Mouse (Mus musculus): Measurements from ENCODE around the gene Tars2.

The Tars2 gene

GRCm38 (mm10) chr3:95734092-95734702 is 25.8 kb downstream of the Tars2 start:
- no peak for DNase-seq

GRCm38 (mm10) chr3:95732744-95733521 is 27.1 kb downstream of the Tars2 start:
- no peak for DNase-seq

GRCm38 (mm10) chr3:95732297-95732696 is 27.7 kb downstream of the Tars2 start:
- no peak for DNase-seq

GRCm38 (mm10) chr3:95731802-95732201 is 28.2 kb downstream of the Tars2 start:
- no peak for DNase-seq

GRCm38 (mm10) chr3:95730431-95730830 is 29.6 kb downstream of the Tars2 start:
- no peak for DNase-seq

GRCm38 (mm10) chr3:95728906-95729305 is 31.1 kb downstream of the Tars2 start:
- no peak for DNase-seq

GRCm38 (mm10) chr3:95726696-95727358 is 33.2 kb downstream of the Tars2 start:
- DNase-seq = no peak

- DNase-seq = no peak
Measured at GRCm38 (mm10) chr3:95725863-95726262, 34.1 kb downstream of the Tars2 start.

- DNase-seq = no peak
Measured at GRCm38 (mm10) chr3:95722386-95722785, 37.6 kb downstream of the Tars2 start.

- no peak for DNase-seq
Measured at GRCm38 (mm10) chr3:95718153-95718552, 41.9 kb downstream of the Tars2 start.

- DNase-seq = no peak
Measured at GRCm38 (mm10) chr3:95716075-95716474, 43.9 kb downstream of the Tars2 start.

GRCm38 (mm10) chr3:95709967-95710366 is 50.0 kb downstream of the Tars2 start:
- DNase-seq = no peak

GRCm38 (mm10) chr3:95709044-95709443 is 51.0 kb downstream of the Tars2 start:
- DNase-seq = no peak

- DNase-seq = peak in 1 of 2 experiments; percentile 13
Measured at GRCm38 (mm10) chr3:95707497-95707896, 52.5 kb downstream of the Tars2 start.

GRCm38 (mm10) chr3:95706273-95706672 is 53.7 kb downstream of the Tars2 start:
- no peak for DNase-seq

- DNase-seq = no peak
Measured at GRCm38 (mm10) chr3:95704612-95705011, 55.4 kb downstream of the Tars2 start.

- no peak for DNase-seq
Measured at GRCm38 (mm10) chr3:95703276-95703675, 56.7 kb downstream of the Tars2 start.

GRCm38 (mm10) chr3:95701877-95702540 is 58.0 kb downstream of the Tars2 start:
- DNase-seq = no peak

- DNase-seq = no peak
Measured at GRCm38 (mm10) chr3:95701085-95701484, 58.9 kb downstream of the Tars2 start.

GRCm38 (mm10) chr3:95700233-95700681 is 59.7 kb downstream of the Tars2 start:
- no peak for DNase-seq

GRCm38 (mm10) chr3:95698286-95698685 is 61.7 kb downstream of the Tars2 start:
- DNase-seq = no peak

GRCm38 (mm10) chr3:95696360-95696759 is 63.6 kb downstream of the Tars2 start:
- no peak for DNase-seq

- DNase-seq = no peak
Measured at GRCm38 (mm10) chr3:95695796-95696195, 64.2 kb downstream of the Tars2 start.
